Mouse (Mus musculus): ENCODE measurements around the gene Cdh15. TPM values are rescaled to one million over a fixed set of nuclear protein-coding genes. Genes with fewer than 3 reads are reported as not detected.

Cdh15 gene
- polyA plus RNA-seq, 1 experiment from 2014 or later = 1.8 TPM

- 0 out of 2 replicates have a peak, but pooled peaks cover 2% of the 10 kb centered on the region for H3K4me1 ChIP-seq (ENCODE audit: insufficient read depth, low read length)
- no peak overlapping the region for H3K9ac ChIP-seq (replicated peaks; ENCODE audit: low read length)
- no peaks in the 10 kb centered on the region for H3K36me3 ChIP-seq (ENCODE audit: insufficient read depth, low read length)
- no peaks in the 10 kb centered on the region for H3K27me3 ChIP-seq (ENCODE audit: insufficient read depth, low read length)
- H3K4me2 ChIP-seq (replicated peaks; ENCODE audit: low read depth, low read length) = no peak overlapping the region
- no peak for ATAC-seq (ENCODE audit: low FRiP score, low TSS enrichment)
- H3K4me3 ChIP-seq (ENCODE audit: low read length) = no peak overlapping the region
- 27% methylated on average over 6 of the region's 6 CpGs for WGBS
- H3K9me3 ChIP-seq (ENCODE audit: low read length) = no peaks in the 10 kb centered on the region
- H3K27ac ChIP-seq (ENCODE audit: low read length) = no peak overlapping the region
Measured at GRCm38 (mm10) chr8:122873171-122873570, 25.4 kb downstream of the Cdh15 start.

- Histone ChIP-seq H3K27ac (ENCODE audit: low read length) (no peak overlapping the region), H3K4me1 (ENCODE audit: insufficient read depth, low read length) (0 out of 2 replicates have a peak, but pooled peaks cover 2% of the 10 kb centered on the region), H3K4me2 (replicated peaks; ENCODE audit: low read depth, low read length) (no peak overlapping the region), H3K36me3 (ENCODE audit: insufficient read depth, low read length) (no peaks in the 10 kb centered on the region), H3K4me3 (ENCODE audit: low read length) (no peak overlapping the region), H3K9ac (replicated peaks; ENCODE audit: low read length) (no peak overlapping the region), H3K9me3 (ENCODE audit: low read length) (no peaks in the 10 kb centered on the region), H3K27me3 (ENCODE audit: insufficient read depth, low read length) (no peaks in the 10 kb centered on the region)
- ATAC-seq (ENCODE audit: low FRiP score, low TSS enrichment) = no peak
- WGBS = 55% methylated on average over 5 of the region's 5 CpGs
Measured at GRCm38 (mm10) chr8:122875186-122875585, 27.4 kb downstream of the Cdh15 start.

- Histone ChIP-seq H3K27me3 (ENCODE audit: insufficient read depth, low read length) (no peaks in the 10 kb centered on the region), H3K9me3 (ENCODE audit: low read length) (no peaks in the 10 kb centered on the region), H3K27ac (ENCODE audit: low read length) (no peak overlapping the region), H3K9ac (replicated peaks; ENCODE audit: low read length) (no peak overlapping the region), H3K4me3 (ENCODE audit: low read length) (no peak overlapping the region), H3K4me1 (ENCODE audit: insufficient read depth, low read length) (no peaks in the 10 kb centered on the region), H3K36me3 (ENCODE audit: insufficient read depth, low read length) (peaks cover 12% of the 10 kb centered on the region), H3K4me2 (replicated peaks; ENCODE audit: low read depth, low read length) (no peak overlapping the region)
- WGBS = 83% methylated on average over 3 of the region's 3 CpGs
- no peak for ATAC-seq (ENCODE audit: low FRiP score, low TSS enrichment)
Measured at GRCm38 (mm10) chr8:122878231-122878630, 30.5 kb downstream of the Cdh15 start.

GRCm38 (mm10) chr8:122880302-122880701 is 32.5 kb downstream of the Cdh15 start:
- H3K27me3 ChIP-seq (ENCODE audit: insufficient read depth, low read length) = no peaks in the 10 kb centered on the region
- H3K4me1 ChIP-seq (ENCODE audit: insufficient read depth, low read length) = no peaks in the 10 kb centered on the region
- WGBS = 53% methylated on average over 3 of the region's 3 CpGs
- ATAC-seq (ENCODE audit: low FRiP score, low TSS enrichment) = no peak
- peaks cover 31% of the 10 kb centered on the region for H3K36me3 ChIP-seq (ENCODE audit: insufficient read depth, low read length)
- no peak overlapping the region for H3K9ac ChIP-seq (replicated peaks; ENCODE audit: low read length)
- H3K4me2 ChIP-seq (replicated peaks; ENCODE audit: low read depth, low read length) = no peak overlapping the region
- H3K4me3 ChIP-seq (ENCODE audit: low read length) = no peak overlapping the region
- H3K27ac ChIP-seq (ENCODE audit: low read length) = no peak overlapping the region
- H3K9me3 ChIP-seq (ENCODE audit: low read length) = no peaks in the 10 kb centered on the region

GRCm38 (mm10) chr8:122883671-122884070 is 35.9 kb downstream of the Cdh15 start:
- Histone ChIP-seq H3K27ac (ENCODE audit: low read length) (no peak overlapping the region), H3K9me3 (ENCODE audit: low read length) (no peaks in the 10 kb centered on the region), H3K4me2 (replicated peaks; ENCODE audit: low read depth, low read length) (no peak overlapping the region), H3K4me3 (ENCODE audit: low read length) (no peak overlapping the region), H3K27me3 (ENCODE audit: insufficient read depth, low read length) (no peaks in the 10 kb centered on the region), H3K36me3 (ENCODE audit: insufficient read depth, low read length) (peaks cover 62% of the 10 kb centered on the region), H3K4me1 (ENCODE audit: insufficient read depth, low read length) (no peaks in the 10 kb centered on the region), H3K9ac (replicated peaks; ENCODE audit: low read length) (no peak overlapping the region)
- no peak for ATAC-seq (ENCODE audit: low FRiP score, low TSS enrichment)
- WGBS = 83% methylated on average over 10 of the region's 10 CpGs

- Histone ChIP-seq H3K4me1 (ENCODE audit: insufficient read depth, low read length) (no peaks in the 10 kb centered on the region), H3K27me3 (ENCODE audit: insufficient read depth, low read length) (no peaks in the 10 kb centered on the region), H3K27ac (ENCODE audit: low read length) (no peak overlapping the region), H3K9ac (replicated peaks; ENCODE audit: low read length) (no peak overlapping the region), H3K9me3 (ENCODE audit: low read length) (no peaks in the 10 kb centered on the region), H3K4me2 (replicated peaks; ENCODE audit: low read depth, low read length) (no peak overlapping the region), H3K36me3 (ENCODE audit: insufficient read depth, low read length) (peaks cover 88% of the 10 kb centered on the region), H3K4me3 (ENCODE audit: low read length) (no peak overlapping the region)
- ATAC-seq (ENCODE audit: low FRiP score, low TSS enrichment) = no peak
- 90% methylated on average over 12 of the region's 12 CpGs for WGBS
Measured at GRCm38 (mm10) chr8:122891440-122891839, 43.7 kb downstream of the Cdh15 start.

GRCm38 (mm10) chr8:122893451-122893850 is 45.7 kb downstream of the Cdh15 start:
- 88% methylated on average over 12 of the region's 12 CpGs for WGBS
- Histone ChIP-seq H3K4me1 (ENCODE audit: insufficient read depth, low read length) (no peaks in the 10 kb centered on the region), H3K27me3 (ENCODE audit: insufficient read depth, low read length) (no peaks in the 10 kb centered on the region), H3K4me2 (replicated peaks; ENCODE audit: low read depth, low read length) (no peak overlapping the region), H3K27ac (ENCODE audit: low read length) (no peak overlapping the region), H3K9ac (replicated peaks; ENCODE audit: low read length) (no peak overlapping the region), H3K9me3 (ENCODE audit: low read length) (no peaks in the 10 kb centered on the region), H3K36me3 (ENCODE audit: insufficient read depth, low read length) (peaks cover 88% of the 10 kb centered on the region), H3K4me3 (ENCODE audit: low read length) (no peak overlapping the region)
- no peak for ATAC-seq (ENCODE audit: low FRiP score, low TSS enrichment)

- no peak for ATAC-seq (ENCODE audit: low FRiP score, low TSS enrichment)
- H3K4me2 ChIP-seq (replicated peaks; ENCODE audit: low read depth, low read length) = no peak overlapping the region
- no peak overlapping the region for H3K4me3 ChIP-seq (ENCODE audit: low read length)
- H3K27me3 ChIP-seq (ENCODE audit: insufficient read depth, low read length) = no peaks in the 10 kb centered on the region
- WGBS = 93% methylated on average over 11 of the region's 11 CpGs
- H3K4me1 ChIP-seq (ENCODE audit: insufficient read depth, low read length) = no peaks in the 10 kb centered on the region
- no peak overlapping the region for H3K9ac ChIP-seq (replicated peaks; ENCODE audit: low read length)
- H3K27ac ChIP-seq (ENCODE audit: low read length) = no peak overlapping the region
- H3K36me3 ChIP-seq (ENCODE audit: insufficient read depth, low read length) = peaks cover 73% of the 10 kb centered on the region
- no peaks in the 10 kb centered on the region for H3K9me3 ChIP-seq (ENCODE audit: low read length)
Measured at GRCm38 (mm10) chr8:122896317-122896716, 48.6 kb downstream of the Cdh15 start.

- no peaks in the 10 kb centered on the region for H3K4me1 ChIP-seq (ENCODE audit: insufficient read depth, low read length)
- no peak overlapping the region for H3K4me3 ChIP-seq (ENCODE audit: low read length)
- no peak overlapping the region for H3K4me2 ChIP-seq (replicated peaks; ENCODE audit: low read depth, low read length)
- H3K9me3 ChIP-seq (ENCODE audit: low read length) = no peaks in the 10 kb centered on the region
- H3K27me3 ChIP-seq (ENCODE audit: insufficient read depth, low read length) = no peaks in the 10 kb centered on the region
- no peak overlapping the region for H3K9ac ChIP-seq (replicated peaks; ENCODE audit: low read length)
- H3K27ac ChIP-seq (ENCODE audit: low read length) = no peak overlapping the region
- peaks cover 64% of the 10 kb centered on the region for H3K36me3 ChIP-seq (ENCODE audit: insufficient read depth, low read length)
- 93% methylated on average over 8 of the region's 8 CpGs for WGBS
- no peak for ATAC-seq (ENCODE audit: low FRiP score, low TSS enrichment)
Measured at GRCm38 (mm10) chr8:122897200-122897599, 49.4 kb downstream of the Cdh15 start.

GRCm38 (mm10) chr8:122898018-122898417 is 50.3 kb downstream of the Cdh15 start:
- WGBS = 87% methylated on average over 4 of the region's 4 CpGs
- peaks cover 56% of the 10 kb centered on the region for H3K36me3 ChIP-seq (ENCODE audit: insufficient read depth, low read length)

More at GRCm38 (mm10) chr8:122898018-122898417, 50.3 kb downstream of the Cdh15 start:
- H3K9me3 ChIP-seq (ENCODE audit: low read length) = no peaks in the 10 kb centered on the region
- H3K27me3 ChIP-seq (ENCODE audit: insufficient read depth, low read length) = no peaks in the 10 kb centered on the region
- no peak overlapping the region for H3K4me2 ChIP-seq (replicated peaks; ENCODE audit: low read depth, low read length)
- no peak overlapping the region for H3K4me3 ChIP-seq (ENCODE audit: low read length)
- no peaks in the 10 kb centered on the region for H3K4me1 ChIP-seq (ENCODE audit: insufficient read depth, low read length)
- H3K27ac ChIP-seq (ENCODE audit: low read length) = no peak overlapping the region
- ATAC-seq (ENCODE audit: low FRiP score, low TSS enrichment) = no peak
- no peak overlapping the region for H3K9ac ChIP-seq (replicated peaks; ENCODE audit: low read length)

All from kidney, embryonic 16.5 days (tissue).